Mouse (Mus musculus) midbrain, embryonic 12.5 days (tissue): Measurements from ENCODE around the gene Dsn1. TPM values are rescaled to one million over a fixed set of nuclear protein-coding genes. Genes with fewer than 3 reads are reported as not detected.
A peak's percentile ranks its signal among the peaks of the same experiment; 100 is the strongest.

Experiments used
- ATAC-seq: fragments of 200-750 bp; cut with Nextera tagmentation; 2 replicates; pipeline ENCODE4 v1.8.0; 2017; ENCODE audit warnings: low read depth, moderate TSS enrichment, moderate library complexity; ENCODE audit not compliant: low FRiP score
- H3K27ac ChIP-seq: fragments of 300-500 bp; sonication (generic); replicated peaks from 2 replicates; pipeline ENCODE4 v1.5.1; 2016; ENCODE audit warnings: mild to moderate bottlenecking
- H3K27me3 ChIP-seq: fragments of 300-500 bp; sonication (generic); 2 replicates; pipeline ENCODE4 v1.6.1; 2016; ENCODE audit warnings: mild to moderate bottlenecking
- H3K36me3 ChIP-seq: fragments of 300-500 bp; sonication (generic); 2 replicates; pipeline ENCODE4 v1.6.1; 2016
- H3K4me1 ChIP-seq: fragments of 300-500 bp; sonication (generic); 2 replicates; pipeline ENCODE4 v1.6.1; 2016
- H3K4me2 ChIP-seq: fragments of 300-500 bp; sonication (generic); replicated peaks from 2 replicates; pipeline ENCODE4 v1.6.1; 2016; ENCODE audit warnings: mild to moderate bottlenecking, moderate library complexity
- H3K4me3 ChIP-seq: fragments of 300-500 bp; sonication (generic); 2 replicates; pipeline ENCODE4 v1.5.1; 2016; ENCODE audit warnings: mild to moderate bottlenecking
- H3K9ac ChIP-seq: fragments of 300-500 bp; sonication (generic); replicated peaks from 2 replicates; pipeline ENCODE4 v1.6.1; 2016; ENCODE audit warnings: mild to moderate bottlenecking, moderate library complexity
- H3K9me3 ChIP-seq: fragments of 300-500 bp; sonication (generic); 2 replicates; pipeline ENCODE4 v1.6.1; 2016; ENCODE audit warnings: mild to moderate bottlenecking
- WGBS: fragments of 180-500 bp; shearing (Covaris S2); methylation state at CpG from one replicate; pipeline ENCODE4 v1.1.7; 2016; 5-methylcytosine and 5-hydroxymethylcytosine counted together
- polyA plus RNA-seq: library from polyadenylated mRNA; unstranded; fragments of >200 nt; fragmentation: Nextera tagmentation; extraction: Ambion mirVana; gene quantifications from 2 replicates; pipeline ENCODE4 v1.2.1, GENCODE M21; 2016

The Dsn1 gene
- polyA plus RNA-seq, 1 experiment from 2014 or later = 44.5 TPM

GRCm38 (mm10) chr2:157016529-157017270 is 9.7 kb upstream of the Dsn1 start:
- Histone ChIP-seq H3K9ac (no peak overlapping the region), H3K27me3 (no peaks in the 10 kb centered on the region), H3K4me3 (no peak overlapping the region), H3K36me3 (peaks cover 90% of the 10 kb centered on the region), H3K4me1 (no peaks in the 10 kb centered on the region), H3K27ac (no peak overlapping the region), H3K9me3 (no peaks in the 10 kb centered on the region), H3K4me2 (no peak overlapping the region)
- no peak for ATAC-seq
- WGBS = 87% methylated on average over 18 of the region's 18 CpGs

- Histone ChIP-seq H3K4me1 (peaks cover 2% of the 10 kb centered on the region; the same call in 1 of the 2 replicates), H3K27me3 (no peaks in the 10 kb centered on the region), H3K4me3 (no peak overlapping the region), H3K36me3 (peaks cover 49% of the 10 kb centered on the region), H3K9me3 (no peaks in the 10 kb centered on the region), H3K4me2 (no peak overlapping the region), H3K27ac (no peak overlapping the region), H3K9ac (no peak overlapping the region)
- WGBS = 84% methylated on average over 6 of the region's 6 CpGs
- no peak for ATAC-seq
These were observed 5.4 kb upstream of the Dsn1 start for GRCm38 (mm10) chr2:157012341-157012740.

GRCm38 (mm10) chr2:157010634-157011310 is 3.8 kb upstream of the Dsn1 start:
- Histone ChIP-seq H3K4me2 (no peak overlapping the region), H3K4me1 (peaks cover 13% of the 10 kb centered on the region), H3K4me3 (no peak overlapping the region), H3K36me3 (peaks cover 33% of the 10 kb centered on the region), H3K27ac (no peak overlapping the region; the same call in 1 of the 2 replicates), H3K9me3 (no peaks in the 10 kb centered on the region), H3K27me3 (no peaks in the 10 kb centered on the region), H3K9ac (no peak overlapping the region)
- ATAC-seq = no peak
- 59% methylated on average over 11 of the region's 11 CpGs for WGBS

GRCm38 (mm10) chr2:157010121-157010520 is 3.2 kb upstream of the Dsn1 start:
- H3K4me1 ChIP-seq = peaks cover 18% of the 10 kb centered on the region
- H3K27ac ChIP-seq = no peak overlapping the region
- H3K9ac ChIP-seq = no peak overlapping the region
- ATAC-seq = no peak
- peaks cover 27% of the 10 kb centered on the region for H3K36me3 ChIP-seq
- no peak overlapping the region for H3K4me2 ChIP-seq
- H3K27me3 ChIP-seq = no peaks in the 10 kb centered on the region
- H3K9me3 ChIP-seq = no peaks in the 10 kb centered on the region
- no peak overlapping the region for H3K4me3 ChIP-seq

- H3K4me2 ChIP-seq = no peak overlapping the region
- H3K27me3 ChIP-seq = no peaks in the 10 kb centered on the region
- peaks cover 18% of the 10 kb centered on the region for H3K4me1 ChIP-seq
- no peak overlapping the region for H3K9ac ChIP-seq
- H3K4me3 ChIP-seq = no peak overlapping the region
- H3K27ac ChIP-seq = no peak overlapping the region
- H3K9me3 ChIP-seq = no peaks in the 10 kb centered on the region
- peaks cover 18% of the 10 kb centered on the region; the same call in 1 of the 2 replicates for H3K36me3 ChIP-seq
- ATAC-seq = no peak
These were observed 1.6 kb upstream of the Dsn1 start for GRCm38 (mm10) chr2:157008509-157008908.

GRCm38 (mm10) chr2:157007234-157007596 is 261 bp upstream of the Dsn1 start:
- Histone ChIP-seq H3K4me3 (peak overlapping the region; percentile 73), H3K4me2 (peak overlapping the region; percentile 92), H3K4me1 (peaks cover 18% of the 10 kb centered on the region), H3K9me3 (no peaks in the 10 kb centered on the region), H3K36me3 (peaks cover 10% of the 10 kb centered on the region; the same call in 1 of the 2 replicates), H3K27me3 (no peaks in the 10 kb centered on the region), H3K27ac (peak overlapping the region; percentile 73), H3K9ac (peak overlapping the region; percentile 69)
- WGBS = 32% methylated on average over 5 of the region's 5 CpGs
- ATAC-seq = peak; percentile 32; the same call in 1 of the 2 replicates

- 95% methylated on average over 4 of the region's 4 CpGs for WGBS
- Histone ChIP-seq H3K9me3 (no peaks in the 10 kb centered on the region), H3K4me2 (no peak overlapping the region), H3K27me3 (no peaks in the 10 kb centered on the region), H3K4me3 (no peak overlapping the region), H3K4me1 (peaks cover 16% of the 10 kb centered on the region), H3K36me3 (peaks cover 25% of the 10 kb centered on the region), H3K9ac (no peak overlapping the region), H3K27ac (no peak overlapping the region)
- ATAC-seq = no peak
These were observed 4.6 kb downstream of the Dsn1 start for GRCm38 (mm10) chr2:157002321-157002720.

GRCm38 (mm10) chr2:156998263-156998662 is 8.7 kb downstream of the Dsn1 start:
- ATAC-seq = no peak
- peaks cover 36% of the 10 kb centered on the region for H3K36me3 ChIP-seq

GRCm38 (mm10) chr2:156996576-156996975 is 10.4 kb downstream of the Dsn1 start:
- whole genome bisulfite sequencing = 75% methylated on average over 6 of the region's 6 CpGs
- Histone ChIP-seq H3K4me2 (no peak overlapping the region), H3K27me3 (no peaks in the 10 kb centered on the region), H3K9ac (no peak overlapping the region), H3K27ac (no peak overlapping the region), H3K4me3 (no peak overlapping the region), H3K9me3 (no peaks in the 10 kb centered on the region), H3K4me1 (no peaks in the 10 kb centered on the region), H3K36me3 (peaks cover 36% of the 10 kb centered on the region)
- no peak for ATAC-seq

More at GRCm38 (mm10) chr2:156998263-156998662, 8.7 kb downstream of the Dsn1 start:
- Histone ChIP-seq H3K27me3 (no peaks in the 10 kb centered on the region), H3K4me2 (no peak overlapping the region), H3K27ac (no peak overlapping the region), H3K9ac (no peak overlapping the region), H3K4me1 (no peaks in the 10 kb centered on the region), H3K9me3 (no peaks in the 10 kb centered on the region), H3K4me3 (no peak overlapping the region)
- WGBS = 93% methylated on average over 5 of the region's 5 CpGs

- Histone ChIP-seq H3K4me2 (peak within 1 kb of the TSS; percentile 94), H3K9me3 (no peaks in the 10 kb centered on the region), H3K27ac (peak within 1 kb of the TSS; percentile 64), H3K9ac (peak within 1 kb of the TSS; percentile 79), H3K4me1 (peaks cover 13% of the 10 kb centered on the region), H3K36me3 (peaks cover 17% of the 10 kb centered on the region; the same call in 1 of the 2 replicates), H3K27me3 (0 out of 2 replicates have a peak, but pooled peaks cover 2% of the 10 kb centered on the region), H3K4me3 (peak within 1 kb of the TSS; percentile 89)
- WGBS = under 1% methylated on average over 62 of the region's 66 CpGs
- peak; percentile 97 for ATAC-seq
These were observed 15.3 kb downstream of the Dsn1 start, which contains the start of gene Ndrg3 for GRCm38 (mm10) chr2:156991470-156992319. Ndrg3 (minus strand) TSS chr2:156992056.

GRCm38 (mm10) chr2:156990727-156991431 is 16.1 kb downstream of the Dsn1 start:
- Histone ChIP-seq H3K36me3 (peaks cover 12% of the 10 kb centered on the region; the same call in 1 of the 2 replicates), H3K9me3 (no peaks in the 10 kb centered on the region), H3K4me1 (peaks cover 13% of the 10 kb centered on the region), H3K4me2 (peak overlapping the region; percentile 94), H3K4me3 (peak overlapping the region; percentile 89), H3K9ac (peak overlapping the region; percentile 79), H3K27ac (no peak overlapping the region), H3K27me3 (0 out of 2 replicates have a peak, but pooled peaks cover 2% of the 10 kb centered on the region)
- 2% methylated on average over 16 of the region's 16 CpGs for WGBS
- ATAC-seq = no peak
